Mouse (Mus musculus) bone marrow macrophage, adult 2 months (primary cell): ENCODE data around the gene Ppib.

Source experiments
- CTCF ChIP-seq: IDR thresholded peaks from 2 replicates; pipeline ENCODE4 v1.5.1; 2012; ENCODE audit warnings: low read depth, mild to moderate bottlenecking, low read length, moderate library complexity
- POLR2A ChIP-seq: IDR thresholded peaks from 2 replicates; pipeline ENCODE4 v1.6.1; 2012; ENCODE audit warnings: mild to moderate bottlenecking, low read depth, low read length, borderline replicate concordance

DNA sequence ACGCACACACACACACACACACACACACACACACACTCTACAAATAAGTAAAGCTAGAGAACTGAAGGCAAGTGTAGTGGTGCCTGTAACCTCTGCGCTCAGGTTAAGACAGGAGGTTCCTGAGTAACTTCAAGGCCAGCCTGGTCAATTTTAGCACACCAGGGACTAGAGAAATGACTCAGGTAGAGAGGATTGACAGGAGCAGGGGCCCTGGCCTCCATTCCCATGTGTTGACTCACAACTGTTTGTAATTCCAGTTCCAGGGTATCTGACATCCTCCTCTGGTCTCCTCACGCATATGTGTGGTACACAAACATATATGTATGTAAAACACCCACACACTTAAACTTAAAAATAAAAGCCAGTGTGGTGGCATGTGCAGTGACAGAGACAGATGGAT is 3.4 kb downstream of the Ppib start:
- no peak for TF ChIP-seq CTCF
- no peak for TF ChIP-seq POLR2A
